Mouse (Mus musculus) intestine, embryonic 16.5 days (tissue): ENCODE results near the gene Calm5. TPM values are rescaled to one million over a fixed set of nuclear protein-coding genes. Genes with fewer than 3 reads are reported as not detected.
"Not testable (repeated sequence)": the region's sequence is repeated elsewhere in the genome, so short reads cannot be mapped to it uniquely, and the experiment has no call there.

Source experiments
- ATAC-seq: fragments of 200-750 bp; cut with Nextera tagmentation; 2 replicates; pipeline ENCODE4 v1.8.0; 2017; ENCODE audit warnings: moderate TSS enrichment, moderate library complexity
- H3K27ac ChIP-seq: fragments of 300-500 bp; sonication (generic); 2 replicates; pipeline ENCODE4 v1.5.1; 2014; ENCODE audit warnings: mild to moderate bottlenecking, low read length
- H3K27me3 ChIP-seq: fragments of 300-500 bp; sonication (generic); replicated peaks from 2 replicates; pipeline ENCODE4 v1.6.1; 2014; ENCODE audit warnings: low read length, control low read depth, mixed read lengths; ENCODE audit not compliant: control insufficient read depth, insufficient read depth
- H3K36me3 ChIP-seq: fragments of 300-500 bp; sonication (generic); 2 replicates; pipeline ENCODE4 v1.6.1; 2014; ENCODE audit warnings: low read length, control low read depth; ENCODE audit not compliant: control insufficient read depth, insufficient read depth
- H3K4me1 ChIP-seq: fragments of 300-500 bp; sonication (generic); 2 replicates; pipeline ENCODE4 v1.6.1; 2014; ENCODE audit warnings: low read length, control low read depth, mixed read lengths; ENCODE audit not compliant: control insufficient read depth, insufficient read depth
- H3K4me2 ChIP-seq: fragments of 300-500 bp; sonication (generic); 2 replicates; pipeline ENCODE4 v1.6.1; 2014; ENCODE audit warnings: low read depth, low read length, control low read depth
- H3K4me3 ChIP-seq: fragments of 300-500 bp; sonication (generic); 2 replicates; pipeline ENCODE4 v1.5.1; 2014; ENCODE audit warnings: mild to moderate bottlenecking, low read length
- H3K9ac ChIP-seq: fragments of 300-500 bp; sonication (generic); 2 replicates; pipeline ENCODE4 v1.6.1; 2014; ENCODE audit warnings: low read depth, low read length
- H3K9me3 ChIP-seq: fragments of 300-500 bp; sonication (generic); 2 replicates; pipeline ENCODE4 v1.6.1; 2016; ENCODE audit warnings: low read length, control low read depth; ENCODE audit not compliant: control insufficient read depth
- WGBS: fragments of 180-500 bp; shearing (Covaris S2); extraction: QIAGEN DNeasy Blood & Tissue Kit; methylation state at CpG from one replicate; pipeline ENCODE4 v1.1.7; 2014; 5-methylcytosine and 5-hydroxymethylcytosine counted together
- polyA plus RNA-seq: library from polyadenylated mRNA; unstranded; fragments of >200 nt; fragmentation: Nextera tagmentation; extraction: Ambion mirVana; gene quantifications from 2 replicates; pipeline ENCODE4 v1.2.1, GENCODE M21; 2015

Calm5 gene
- polyA plus RNA-seq, 1 experiment from 2014 or later = not detected

GRCm38 (mm10) chr13:3831546-3831945, 22.4 kb upstream of the Calm5 start:
- no peaks in the 10 kb centered on the region for H3K4me1 ChIP-seq
- H3K9me3 ChIP-seq = no peaks in the 10 kb centered on the region
- no peaks in the 10 kb centered on the region for H3K36me3 ChIP-seq
- no peak overlapping the region for H3K4me3 ChIP-seq
- 80% methylated on average over 5 of the region's 5 CpGs for WGBS
- H3K4me2 ChIP-seq = no peak overlapping the region
- no peak overlapping the region for H3K9ac ChIP-seq
- H3K27me3 ChIP-seq = no peaks in the 10 kb centered on the region
- H3K27ac ChIP-seq = no peak overlapping the region
- no peak for ATAC-seq

GRCm38 (mm10) chr13:3831994-3832393, 22.0 kb upstream of the Calm5 start:
- H3K4me1 ChIP-seq = no peaks in the 10 kb centered on the region
- peak; percentile 75 for ATAC-seq
- H3K9me3 ChIP-seq = no peaks in the 10 kb centered on the region
- H3K27ac ChIP-seq = no peak overlapping the region
- H3K36me3 ChIP-seq = no peaks in the 10 kb centered on the region
- no peaks in the 10 kb centered on the region for H3K27me3 ChIP-seq
- H3K4me3 ChIP-seq = no peak overlapping the region
- H3K4me2 ChIP-seq = no peak overlapping the region
- no peak overlapping the region for H3K9ac ChIP-seq
- WGBS = 46% methylated on average over 1 of the region's 1 CpGs

GRCm38 (mm10) chr13:3832450-3832849, 21.5 kb upstream of the Calm5 start:
- Histone ChIP-seq H3K36me3 (no peaks in the 10 kb centered on the region), H3K9ac (no peak overlapping the region), H3K4me2 (no peak overlapping the region), H3K27ac (no peak overlapping the region), H3K9me3 (no peaks in the 10 kb centered on the region), H3K27me3 (no peaks in the 10 kb centered on the region), H3K4me1 (no peaks in the 10 kb centered on the region), H3K4me3 (no peak overlapping the region)
- 38% methylated on average over 2 of the region's 2 CpGs for WGBS
- no peak for ATAC-seq

- H3K9ac ChIP-seq, ATAC-seq, H3K4me1 ChIP-seq, H3K4me2 ChIP-seq, H3K27me3 ChIP-seq, H3K27ac ChIP-seq, H3K9me3 ChIP-seq, H3K36me3 ChIP-seq, H3K4me3 ChIP-seq: not testable (repeated sequence)
Observed at GRCm38 (mm10) chr13:3833644-3834043, 20.3 kb upstream of the Calm5 start.

- not testable (repeated sequence) for ATAC-seq, H3K4me1 ChIP-seq, H3K4me2 ChIP-seq, H3K27me3 ChIP-seq, H3K27ac ChIP-seq, H3K36me3 ChIP-seq, H3K9ac ChIP-seq, H3K9me3 ChIP-seq, H3K4me3 ChIP-seq
Observed at GRCm38 (mm10) chr13:3837312-3837807, 16.6 kb upstream of the Calm5 start, which contains the start of gene Calm4. Gene Calm4 (plus strand): TSS chr13:3837757.

GRCm38 (mm10) chr13:3840662-3841061, 13.3 kb upstream of the Calm5 start:
- not testable (repeated sequence) for H3K4me2 ChIP-seq, H3K27ac ChIP-seq, H3K4me1 ChIP-seq, H3K9me3 ChIP-seq, ATAC-seq, H3K4me3 ChIP-seq, H3K36me3 ChIP-seq, H3K27me3 ChIP-seq, H3K9ac ChIP-seq

GRCm38 (mm10) chr13:3850330-3850729, 3.6 kb upstream of the Calm5 start:
- H3K27ac ChIP-seq = no peak overlapping the region
- H3K9ac ChIP-seq = no peak overlapping the region
- WGBS = 70% methylated on average over 1 of the region's 1 CpGs
- H3K27me3 ChIP-seq = no peaks in the 10 kb centered on the region
- H3K4me3 ChIP-seq = no peak overlapping the region
- H3K36me3 ChIP-seq = no peaks in the 10 kb centered on the region
- H3K4me2 ChIP-seq = no peak overlapping the region
- no peaks in the 10 kb centered on the region for H3K9me3 ChIP-seq
- H3K4me1 ChIP-seq = no peaks in the 10 kb centered on the region
- ATAC-seq = no peak

GRCm38 (mm10) chr13:3854856-3855255, 883 bp downstream of the Calm5 start:
- H3K4me3 ChIP-seq = no peak overlapping the region
- no peak overlapping the region for H3K4me2 ChIP-seq
- H3K4me1 ChIP-seq = no peaks in the 10 kb centered on the region
- ATAC-seq = no peak
- no peak overlapping the region for H3K9ac ChIP-seq
- no peaks in the 10 kb centered on the region for H3K36me3 ChIP-seq
- H3K27me3 ChIP-seq = no peaks in the 10 kb centered on the region
- no peak overlapping the region for H3K27ac ChIP-seq
- no peaks in the 10 kb centered on the region for H3K9me3 ChIP-seq
- WGBS = 86% methylated on average over 2 of the region's 2 CpGs

GRCm38 (mm10) chr13:3856252-3856651, 2.3 kb downstream of the Calm5 start:
- no peak overlapping the region for H3K27ac ChIP-seq
- H3K36me3 ChIP-seq = no peaks in the 10 kb centered on the region
- H3K27me3 ChIP-seq = no peaks in the 10 kb centered on the region
- H3K9me3 ChIP-seq = no peaks in the 10 kb centered on the region
- H3K4me2 ChIP-seq = no peak overlapping the region
- no peak for ATAC-seq
- no peak overlapping the region for H3K9ac ChIP-seq
- H3K4me1 ChIP-seq = no peaks in the 10 kb centered on the region
- WGBS = 71% methylated on average over 1 of the region's 1 CpGs
- H3K4me3 ChIP-seq = no peak overlapping the region

- Histone ChIP-seq H3K9ac (no peak overlapping the region), H3K4me2 (no peak overlapping the region), H3K27ac (no peak overlapping the region), H3K27me3 (no peaks in the 10 kb centered on the region), H3K36me3 (no peaks in the 10 kb centered on the region), H3K4me1 (peaks cover 8% of the 10 kb centered on the region), H3K4me3 (no peak overlapping the region), H3K9me3 (no peaks in the 10 kb centered on the region)
- ATAC-seq = no peak
- WGBS = 80% methylated on average over 8 of the region's 8 CpGs
Observed at GRCm38 (mm10) chr13:3861251-3861650, 7.3 kb downstream of the Calm5 start.
